Mouse (Mus musculus) midbrain, embryonic 14.5 days (tissue): ENCODE measurements around the gene Col17a1. TPM values are rescaled to one million over a fixed set of nuclear protein-coding genes. Genes with fewer than 3 reads are reported as not detected.

ENCODE experiments used
- polyA plus RNA-seq: library from polyadenylated mRNA; unstranded; fragments of >200 nt; fragmentation: Nextera tagmentation; extraction: Ambion mirVana; gene quantifications from 2 replicates; pipeline ENCODE4 v1.2.1, GENCODE M21; 2014

Gene Col17a1
- polyA plus RNA-seq, 1 experiment from 2014 or later, result 0.29 TPM

Other genes with a start within 250 kb of the Col17a1 start
- 2.0 and 2.4 TPM in 2 replicates for gene Sh3pxd2a, start 227.7 kb downstream of the Col17a1 start, polyA plus RNA-seq
- 25.0 and 30.4 TPM in 2 replicates for gene Stn1, start 154.6 kb downstream of the Col17a1 start, polyA plus RNA-seq
- 8.9 and 9.4 TPM in 2 replicates for gene Slk, start 112.4 kb downstream of the Col17a1 start, polyA plus RNA-seq
- 168 and 176 TPM in 2 replicates for gene Sfr1, start 39.6 kb upstream of the Col17a1 start, polyA plus RNA-seq
- 115 and 150 TPM in 2 replicates for gene Gsto1, start 162.9 kb upstream of the Col17a1 start, polyA plus RNA-seq
- 1.0 and 1.2 TPM in 2 replicates for gene Gsto2, start 173.4 kb upstream of the Col17a1 start, polyA plus RNA-seq
- 0.47 and 0.77 TPM in 2 replicates for gene Cfap43, start 227.2 kb upstream of the Col17a1 start, polyA plus RNA-seq
- gene Itprip, start 227.2 kb upstream of the Col17a1 start, polyA plus RNA-seq, result 3.4 and 5.2 TPM in 2 replicates
- gene Cfap58, start 245.6 kb upstream of the Col17a1 start, polyA plus RNA-seq, result 0.47 and 0.89 TPM in 2 replicates